Mouse (Mus musculus) cerebellum, postnatal 36 days (tissue): ENCODE results near the gene Pidd1.

ENCODE experiments used
- DNase-seq, 2 experiments: peaks; one replicate each; pipeline ENCODE4 v3.0.0; 2021 to 2022; ENCODE audit warnings: mixed read lengths in 2 of 2

Gene Pidd1

DNA sequence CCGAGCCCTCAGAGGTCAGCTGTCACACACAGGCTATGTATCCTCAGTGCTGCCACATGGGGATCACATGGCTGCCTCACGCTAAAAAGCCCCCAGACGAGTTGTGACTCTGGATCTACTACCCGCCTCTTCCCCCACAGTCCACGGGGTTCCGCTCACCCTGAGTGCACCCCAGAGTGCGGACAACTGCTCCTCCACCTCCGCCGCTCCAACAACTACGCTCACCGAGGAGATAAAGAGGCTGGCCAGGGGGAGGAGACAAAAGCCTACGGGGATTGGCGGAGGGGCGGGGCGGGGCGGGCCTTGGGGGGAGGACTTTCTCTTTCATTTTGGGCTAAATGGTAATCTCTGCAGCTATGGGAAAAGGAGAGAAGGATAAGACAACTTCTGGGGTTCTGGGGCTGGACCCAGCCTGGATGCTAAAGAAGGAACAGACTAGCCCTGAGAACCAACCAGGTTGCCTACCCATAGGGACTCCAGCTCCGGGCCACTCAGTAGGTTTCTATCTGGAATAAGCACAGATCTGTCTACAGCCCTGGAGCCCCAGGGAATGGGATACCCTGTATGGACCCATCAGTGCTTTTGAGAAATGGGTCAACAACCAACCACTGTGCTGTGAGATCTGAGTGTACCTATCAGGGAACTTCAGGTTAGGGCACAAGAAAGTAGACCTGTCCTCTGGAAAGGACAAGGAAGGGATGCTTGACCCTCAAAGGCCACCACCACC, 8.5 kb downstream of the Pidd1 start:
- peak; percentile 74 to 78 for DNase-seq

DNA sequence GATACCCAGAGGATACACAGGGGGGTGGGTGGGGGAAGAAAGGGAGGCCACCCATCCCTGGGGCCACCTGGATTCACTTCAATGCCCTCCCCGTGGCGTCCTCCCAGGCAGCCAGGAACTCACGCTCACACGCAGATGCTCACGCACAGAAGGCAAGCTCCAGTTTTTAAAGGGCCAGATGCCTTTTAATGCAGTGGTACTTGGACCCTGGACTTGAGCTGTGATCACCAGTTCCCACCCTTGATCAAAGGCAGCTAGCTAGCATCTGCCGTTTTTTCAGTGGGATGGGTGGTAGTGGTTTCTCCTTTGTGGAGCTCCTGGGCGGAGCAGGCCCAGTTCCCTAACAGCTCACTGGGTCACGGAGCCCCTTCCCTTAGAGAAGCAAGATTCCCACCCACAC, 9.4 kb downstream of the Pidd1 start:
- DNase-seq: peak; percentile 83 to 84

GRCm38 (mm10) chr7:141433517-141434400, 10.1 kb downstream of the Pidd1 start:
- DNase-seq: peak; percentile 49 to 54

- peak; percentile 90 to 94 for DNase-seq
Measured at GRCm38 (mm10) chr7:141432741-141433516, 10.9 kb downstream of the Pidd1 start.

GRCm38 (mm10) chr7:141432186-141432611, 11.6 kb downstream of the Pidd1 start:
- peak; percentile 54 for DNase-seq

DNA sequence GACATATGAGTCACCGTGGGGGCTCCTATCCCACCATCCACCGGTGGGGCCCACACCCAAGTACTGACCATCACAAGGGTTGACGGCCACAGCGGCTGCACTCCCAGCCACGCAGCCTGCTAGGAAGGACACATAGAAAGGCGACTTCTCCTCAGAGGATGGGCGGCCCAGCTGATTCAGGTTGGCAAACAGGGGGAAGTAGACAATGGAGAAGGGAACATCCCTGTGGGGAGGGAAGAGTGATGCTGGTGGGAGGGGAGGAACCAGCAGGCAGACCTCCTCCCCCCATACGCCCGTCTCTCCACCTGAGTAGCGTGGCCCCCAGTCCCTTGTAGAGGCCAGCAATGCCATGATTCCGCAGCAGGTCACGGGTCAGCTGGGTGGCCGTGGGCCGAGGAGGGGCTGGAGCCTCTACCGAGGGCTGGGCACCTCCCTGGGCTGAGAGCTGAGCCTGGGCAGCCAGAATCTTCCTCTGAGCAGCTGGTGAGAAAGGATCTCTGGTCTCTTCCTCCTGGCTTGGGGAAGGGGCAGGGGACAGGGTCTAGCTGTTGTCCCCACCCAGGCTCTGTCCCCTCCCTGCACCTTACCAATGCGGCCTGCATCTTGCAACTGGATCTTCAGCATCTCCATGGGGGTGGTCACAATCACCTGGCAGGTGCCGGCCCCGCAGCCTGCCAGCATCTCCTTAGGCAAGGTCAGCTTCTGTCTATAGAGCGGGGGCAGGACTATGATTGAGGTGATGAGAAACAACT, 12.2 kb downstream of the Pidd1 start:
- no peak for DNase-seq

DNA sequence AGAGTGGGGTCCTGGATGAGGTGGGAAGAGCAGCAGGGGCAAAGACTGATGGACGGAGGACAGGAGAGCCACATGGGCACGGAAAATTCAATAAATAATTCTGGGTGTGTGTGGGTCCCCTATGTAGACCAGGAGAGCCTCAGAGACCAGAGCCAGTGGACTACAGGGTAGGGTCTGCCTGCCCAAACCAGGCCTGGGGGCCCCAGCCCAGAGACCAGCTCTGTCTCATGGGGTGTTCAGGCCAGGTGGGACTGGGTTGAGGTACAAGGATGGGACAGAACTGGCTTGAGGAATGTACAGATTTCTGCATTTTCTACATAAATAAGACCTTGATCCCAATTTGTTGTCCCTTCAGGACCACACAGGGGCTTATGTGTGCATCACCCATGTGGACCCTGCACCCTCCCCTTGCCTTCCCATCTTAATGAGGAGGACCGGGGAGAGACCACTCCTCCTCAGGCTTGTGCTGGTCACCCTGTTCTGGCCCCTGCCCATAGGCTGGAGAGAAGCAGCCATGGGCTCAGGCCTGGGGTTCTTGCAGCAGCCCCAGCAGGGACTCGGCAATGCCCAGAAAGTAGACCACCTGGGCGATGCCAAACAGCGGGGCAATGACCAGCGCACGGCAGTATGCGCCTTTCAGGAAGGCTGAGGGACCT, 13.1 kb downstream of the Pidd1 start:
- DNase-seq: no peak

GRCm38 (mm10) chr7:141429840-141430584, 13.8 kb downstream of the Pidd1 start:
- no peak for DNase-seq

DNA sequence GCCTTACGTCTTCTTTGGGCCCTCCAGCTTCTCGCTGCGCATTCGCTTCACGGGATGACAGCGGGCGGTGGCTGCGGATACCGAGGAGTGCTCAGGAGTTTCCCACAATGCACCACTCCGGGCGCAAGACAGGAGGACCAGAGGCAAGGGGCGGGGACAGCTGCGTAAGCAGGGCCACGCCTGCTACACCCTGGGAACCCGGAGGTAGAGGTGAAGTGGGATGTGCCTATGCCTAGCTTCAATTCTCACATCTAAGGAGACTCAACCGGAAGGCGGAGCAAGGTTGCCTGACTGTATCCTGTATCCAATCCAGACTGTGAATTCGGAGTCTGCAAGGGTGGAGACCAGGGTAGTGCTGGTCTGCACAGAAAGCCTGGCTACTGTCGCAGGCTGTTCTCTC, 14.5 kb downstream of the Pidd1 start, which contains the start of gene Cend1:
Gene Cend1, minus strand, starts transcription at position 182 of the 400 bp plus-strand sequence.
- DNase-seq: peak; percentile 92

DNA sequence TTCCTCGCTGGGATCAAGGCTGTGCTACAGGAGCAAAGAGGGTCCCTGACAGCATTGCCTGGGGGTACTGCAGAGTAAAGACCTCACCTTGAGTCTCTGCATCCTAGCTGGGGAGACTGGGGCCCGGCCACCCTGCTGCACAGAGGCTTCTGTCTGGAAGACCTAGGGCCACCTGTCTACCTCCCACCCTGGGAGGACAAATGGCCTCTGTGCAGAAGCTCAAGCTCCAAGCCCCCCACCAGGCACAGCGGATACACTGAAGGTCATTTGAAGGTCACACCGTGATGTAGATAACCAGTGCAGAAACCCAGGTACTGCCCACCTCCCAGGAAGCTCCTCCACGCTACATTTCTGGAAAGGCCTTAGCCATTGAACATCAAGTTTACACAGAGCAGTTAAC, 15.1 kb downstream of the Pidd1 start:
- DNase-seq: no peak

DNA sequence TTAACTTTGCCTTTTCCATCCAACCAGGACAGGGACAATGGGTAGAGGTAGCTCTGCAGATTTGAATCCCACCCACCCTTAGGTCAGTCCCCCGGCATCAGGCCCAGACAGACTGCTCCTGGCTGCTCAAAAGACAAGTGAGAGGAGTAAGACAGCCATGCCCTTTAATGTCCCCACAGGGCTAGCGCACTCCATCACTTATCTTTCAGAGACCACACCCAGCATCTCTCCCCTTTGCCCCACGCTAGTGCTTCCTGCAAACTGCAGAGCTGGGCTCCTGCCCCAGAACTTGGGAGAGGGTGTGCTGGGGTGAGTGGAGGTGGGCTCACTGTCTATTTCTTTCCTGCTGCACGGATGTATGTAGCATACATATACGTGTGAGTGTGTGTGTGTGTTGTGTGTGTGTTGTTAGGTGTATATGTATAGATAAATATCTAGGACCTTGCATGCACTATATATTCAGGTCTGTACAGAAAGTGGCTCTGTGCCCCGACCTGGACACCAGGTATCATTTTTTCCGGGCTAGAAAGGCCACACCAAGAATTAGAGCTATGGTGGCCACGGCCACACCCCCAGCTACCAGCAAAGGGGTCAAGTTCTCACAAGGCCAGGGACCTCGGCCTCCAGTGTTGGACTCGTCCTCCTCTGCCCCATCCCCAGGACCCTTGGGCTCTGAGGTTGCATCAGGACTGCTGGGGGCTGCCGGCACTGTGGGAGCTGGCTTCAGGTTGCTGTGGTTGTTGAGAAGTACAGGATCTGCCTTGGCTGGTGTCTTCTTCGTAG, 16.7 kb downstream of the Pidd1 start:
- no peak for DNase-seq

GRCm38 (mm10) chr7:141423811-141424210, 20.0 kb downstream of the Pidd1 start:
- no peak for DNase-seq

GRCm38 (mm10) chr7:141420030-141420702, 23.7 kb downstream of the Pidd1 start:
- no peak for DNase-seq

GRCm38 (mm10) chr7:141418970-141419369, 24.9 kb downstream of the Pidd1 start:
- DNase-seq: peak in 1 of 2 experiments; percentile 54

GRCm38 (mm10) chr7:141417731-141418681, 25.8 kb downstream of the Pidd1 start:
- no peak for DNase-seq

GRCm38 (mm10) chr7:141416144-141416841, 27.5 kb downstream of the Pidd1 start:
- no peak for DNase-seq

DNA sequence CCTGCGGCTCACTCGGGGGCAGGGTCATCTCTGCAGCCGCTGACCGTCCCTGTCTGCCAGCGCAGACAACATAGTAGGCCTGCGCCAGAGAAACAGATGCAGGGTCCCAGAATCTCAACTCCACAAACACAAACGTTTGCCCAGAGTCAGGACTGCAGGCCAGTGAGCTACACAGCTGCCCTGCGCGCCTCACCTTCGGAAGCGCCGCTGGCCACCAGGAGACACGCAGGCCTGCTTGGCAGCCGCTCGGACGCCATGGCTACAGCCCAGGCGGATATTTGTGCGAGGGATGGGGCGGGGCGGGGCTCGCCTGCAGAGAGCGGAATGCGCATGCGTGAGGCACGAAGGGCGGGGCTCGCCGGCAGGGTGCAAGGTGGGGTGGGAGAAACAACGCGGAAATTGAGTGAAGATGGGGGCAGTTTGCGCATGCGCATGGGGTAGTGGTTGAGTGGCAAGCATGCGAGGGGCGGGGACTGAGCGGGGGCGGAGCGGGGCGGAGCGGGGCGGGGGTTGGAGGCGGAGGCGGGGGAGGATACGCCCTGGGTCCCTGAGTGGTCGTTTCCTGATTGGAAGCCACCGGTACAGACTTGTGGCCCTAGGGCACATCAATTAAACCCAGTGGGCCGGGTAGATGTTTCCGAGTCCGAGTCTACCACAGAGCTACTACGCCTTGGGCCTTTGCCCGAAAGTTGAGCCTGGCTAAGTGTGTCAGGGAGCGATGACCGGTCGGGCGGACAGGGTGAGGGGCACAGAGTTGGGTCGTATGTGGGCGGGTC, 29.8 kb downstream of the Pidd1 start, which contains the start of gene Gatd1:
Gene Gatd1, minus strand, starts transcription at position 328 of the 776 bp plus-strand sequence.
- DNase-seq: peak; percentile 100
